Mouse (Mus musculus) telencephalon, adult 2 months (tissue): Measurements from ENCODE around the gene Srrm1.

Source experiments
- DNase-seq: peaks from one replicate; pipeline ENCODE4 v3.0.0-alpha.2; 2011; ENCODE audit warnings: low read depth, low spot score

Gene Srrm1

DNA sequence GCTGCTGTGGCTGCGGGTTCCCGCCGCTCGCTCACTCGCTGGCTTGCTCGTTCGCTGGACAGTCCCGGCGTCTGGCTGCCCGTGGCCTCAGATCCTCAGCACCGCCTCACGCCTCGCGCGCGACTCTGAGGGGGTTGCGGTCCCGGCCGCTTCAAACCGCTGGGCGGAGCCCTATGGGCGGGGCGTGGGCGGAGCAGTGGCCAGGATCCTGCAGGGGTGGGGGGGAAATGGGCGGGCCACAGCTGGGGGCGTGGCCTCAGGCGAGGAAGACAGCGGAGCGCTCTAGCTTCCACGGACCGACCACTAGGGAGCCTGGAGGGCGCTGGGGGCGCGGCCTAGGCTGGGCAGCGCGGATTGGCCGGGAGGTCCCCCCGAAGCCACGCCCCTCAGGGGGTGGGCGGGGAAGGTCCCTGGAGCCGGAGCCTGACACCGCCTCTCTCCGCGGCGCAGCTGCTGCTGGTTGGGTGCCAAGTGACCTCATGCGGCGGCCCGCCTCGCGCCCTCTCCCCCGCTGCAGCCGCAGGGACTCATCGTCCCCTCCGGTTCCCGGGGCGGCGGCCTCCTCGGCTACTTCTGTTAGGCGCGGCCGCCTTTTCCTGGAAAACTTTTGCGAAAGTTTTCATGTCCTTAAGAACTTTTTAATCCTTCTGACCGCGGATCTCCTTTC lies 80.3 kb downstream of the Srrm1 start, which contains the start of gene Clic4:
TSS of gene Clic4 (minus strand) at position 175 of the 667 bp plus-strand sequence.
- DNase-seq: peak; percentile 92

DNA sequence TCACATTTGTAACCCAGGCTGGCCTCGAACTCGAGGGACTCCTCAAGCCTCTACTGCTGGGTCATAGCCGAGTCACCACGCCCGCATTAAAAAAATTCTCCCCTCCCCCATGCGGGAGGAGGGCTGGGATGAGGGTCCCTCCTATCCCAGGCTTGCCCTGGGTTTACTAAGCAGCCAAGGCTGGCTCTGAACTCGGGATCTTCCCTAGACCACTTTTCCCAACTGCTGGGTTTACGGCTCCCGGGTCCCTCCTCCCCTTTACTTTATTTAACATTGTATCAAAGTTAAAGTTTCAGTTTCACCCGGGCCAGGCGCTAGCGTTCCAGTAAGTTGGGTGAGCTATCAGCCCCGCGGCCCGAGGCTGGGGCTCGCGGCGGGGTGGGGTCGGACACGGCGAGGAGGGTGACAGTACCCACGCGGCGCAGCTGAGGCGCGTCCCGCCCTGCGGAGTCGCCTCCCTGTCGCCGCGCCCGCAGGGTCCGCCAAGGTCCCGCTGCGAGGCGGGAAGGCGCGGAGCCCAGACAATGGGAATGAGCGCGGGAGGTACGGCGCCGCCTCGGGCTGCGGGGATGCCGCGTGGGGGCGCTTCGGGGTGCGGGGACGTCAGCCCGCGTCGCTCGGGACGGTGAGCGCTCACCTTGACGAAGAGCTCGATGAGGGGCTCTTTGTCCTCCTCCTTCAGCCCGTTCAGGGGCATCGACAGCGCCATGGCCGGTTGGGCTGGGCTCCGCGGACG lies 81.1 kb downstream of the Srrm1 start:
- DNase-seq: no peak

DNA sequence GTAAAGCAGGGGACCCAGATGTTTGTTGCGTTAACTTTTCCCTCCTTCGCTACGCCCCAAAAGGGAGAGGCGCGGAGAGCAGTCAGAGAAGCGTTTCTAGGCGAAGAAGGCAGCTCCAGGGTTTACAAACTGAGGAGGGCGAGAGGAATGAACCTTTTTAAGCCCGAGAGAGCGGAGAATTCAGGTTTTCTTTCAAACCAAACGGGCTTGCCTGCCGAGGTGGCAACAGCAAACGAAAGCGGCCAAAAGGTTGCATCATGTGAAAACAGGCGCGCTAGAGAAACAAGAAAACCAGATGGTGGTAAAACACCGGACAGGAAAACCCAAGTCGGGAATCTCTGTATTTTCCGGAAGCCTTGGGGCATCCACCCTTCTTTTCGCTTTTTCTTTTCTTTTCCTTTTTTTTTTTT lies 81.7 kb downstream of the Srrm1 start:
- no peak for DNase-seq
